Mouse (Mus musculus): ENCODE results near the gene Elavl3. TPM values are rescaled to one million over a fixed set of nuclear protein-coding genes. Genes with fewer than 3 reads are reported as not detected.

The Elavl3 gene
- polyA plus RNA-seq (2014; fragmentation: Nextera tagmentation; extraction: Ambion mirVana): 6.2 and 7.1 TPM in 2 replicates

DNA sequence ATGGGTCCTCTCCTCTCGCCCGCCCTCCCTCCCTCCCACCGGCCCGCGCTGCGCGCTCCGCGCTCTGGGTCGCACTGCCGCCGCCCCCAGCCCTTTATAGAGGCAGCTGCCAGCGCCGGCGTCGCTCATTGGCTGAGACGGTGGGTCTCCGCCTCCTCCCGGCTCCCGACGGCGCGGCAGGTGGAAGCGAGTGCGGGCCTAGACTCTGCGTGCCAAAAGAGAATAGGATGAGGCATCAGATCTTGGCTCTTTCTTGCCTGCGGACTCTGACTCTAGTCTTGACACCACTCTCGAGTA lies at the start of gene Elavl3:
Gene Elavl3, minus strand, starts transcription at position 66 of the 297 bp plus-strand sequence.
- H3K36me3 ChIP-seq (ENCODE audit: control insufficient read depth, insufficient read depth, low read length): peaks cover 2% of the 10 kb centered on the region; the same call in 1 of the 2 replicates
- WGBS: 1% methylated on average over 26 of the region's 28 CpGs
- no peaks in the 10 kb centered on the region for H3K9me3 ChIP-seq (ENCODE audit: control insufficient read depth, low read length)
- H3K9ac ChIP-seq (ENCODE audit: low read length): no peak within 1 kb of the TSS
- H3K4me3 ChIP-seq (ENCODE audit: low read depth, low read length): peak within 1 kb of the TSS; percentile 28
- H3K4me1 ChIP-seq (replicated peaks; ENCODE audit: control insufficient read depth, insufficient read depth, low read length): peaks cover 18% of the 10 kb centered on the region
- peaks cover 77% of the 10 kb centered on the region for H3K27me3 ChIP-seq (replicated peaks; ENCODE audit: control insufficient read depth, insufficient read depth, low read length)
- DNase-seq (ENCODE audit: low spot score) (peak; percentile 59), ATAC-seq (replicated peaks; ENCODE audit: low FRiP score, low TSS enrichment, low read depth) (0 out of 2 replicates have a peak, but pooled peaks have one; percentile 17)
- H3K27ac ChIP-seq (ENCODE audit: low read depth): no peak within 1 kb of the TSS
- H3K4me2 ChIP-seq (ENCODE audit: low read length): peak within 1 kb of the TSS; percentile 56

DNA sequence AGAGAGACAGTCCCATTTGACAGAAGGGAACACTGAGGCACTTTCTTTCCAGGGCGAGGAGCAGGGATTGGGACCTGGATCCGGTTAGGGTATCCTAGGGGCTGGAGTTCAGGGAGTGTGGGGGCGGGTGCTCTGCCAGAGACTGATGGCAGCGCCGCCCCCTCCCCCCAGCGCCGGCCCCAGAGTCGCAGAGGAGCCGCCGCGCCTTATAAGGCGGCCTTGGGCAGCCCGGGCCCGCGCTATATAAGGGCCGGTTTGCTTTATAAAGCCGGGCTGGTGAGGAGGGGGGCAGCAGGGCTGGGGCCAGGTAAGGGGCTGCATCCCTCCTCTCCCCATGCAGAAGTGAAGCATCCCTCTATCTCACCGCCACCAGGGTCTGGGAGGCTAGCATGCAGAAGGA lies 48.1 kb upstream of the Elavl3 start:
- DNase-seq (ENCODE audit: low spot score) (peak; percentile 67), ATAC-seq (replicated peaks; ENCODE audit: low FRiP score, low TSS enrichment, low read depth) (peak; percentile 61)
- Histone ChIP-seq H3K27me3 (replicated peaks; ENCODE audit: control insufficient read depth, insufficient read depth, low read length) (peaks cover 20% of the 10 kb centered on the region), H3K27ac (ENCODE audit: low read depth) (peak overlapping the region; percentile 77), H3K9ac (ENCODE audit: low read length) (peak overlapping the region; percentile 40), H3K4me3 (ENCODE audit: low read depth, low read length) (peak overlapping the region; percentile 29), H3K36me3 (ENCODE audit: control insufficient read depth, insufficient read depth, low read length) (no peaks in the 10 kb centered on the region; the same call in 1 of the 2 replicates), H3K4me1 (replicated peaks; ENCODE audit: control insufficient read depth, insufficient read depth, low read length) (peaks cover 8% of the 10 kb centered on the region; the same call in 1 of the 2 replicates), H3K9me3 (ENCODE audit: control insufficient read depth, low read length) (no peaks in the 10 kb centered on the region), H3K4me2 (ENCODE audit: low read length) (peak overlapping the region; percentile 33)
- 2% methylated on average over 18 of the region's 18 CpGs for WGBS

DNA sequence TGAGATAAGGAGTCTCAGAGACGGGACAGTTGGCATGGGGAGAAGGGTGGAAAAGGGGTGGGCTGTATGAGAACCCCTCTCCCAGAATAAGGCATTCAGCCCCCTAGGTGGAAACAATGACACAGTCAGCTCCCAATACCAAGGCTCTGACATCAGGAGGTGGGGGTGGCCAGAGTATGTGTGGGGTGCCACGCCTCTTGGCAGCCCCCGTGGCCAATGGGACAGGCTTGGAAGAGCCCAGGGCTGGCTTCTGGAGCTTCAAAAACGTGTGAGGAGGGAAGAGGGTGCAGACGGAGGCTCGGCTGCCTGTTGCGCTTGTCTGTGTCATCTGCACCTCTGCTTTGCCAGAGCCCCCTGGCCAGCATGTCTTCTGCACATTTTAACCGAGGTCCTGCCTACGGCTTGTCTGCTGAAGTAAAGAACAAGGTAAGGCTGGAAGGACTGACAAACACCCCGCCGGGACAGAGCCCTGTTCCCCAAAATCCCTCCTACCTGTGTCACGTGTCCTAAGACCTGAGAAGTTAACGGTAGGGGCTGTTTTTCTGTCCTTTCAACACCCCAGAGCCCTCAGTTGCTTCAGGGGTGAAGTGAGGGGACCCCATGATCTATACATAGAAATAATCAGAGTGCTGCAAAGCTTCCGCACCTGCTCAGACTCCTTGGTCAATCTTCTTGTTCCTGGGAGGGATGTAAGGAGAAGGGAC lies 47.3 kb upstream of the Elavl3 start, which contains the start of gene Cnn1:
Gene Cnn1, plus strand, starts transcription at position 224 of the 704 bp plus-strand sequence.
- no peak for DNase-seq (ENCODE audit: low spot score)
- ATAC-seq (replicated peaks; ENCODE audit: low FRiP score, low TSS enrichment, low read depth): 0 out of 2 replicates have a peak, but pooled peaks have one; percentile 16
- 6% methylated on average over 14 of the region's 14 CpGs for WGBS
- Histone ChIP-seq H3K27me3 (replicated peaks; ENCODE audit: control insufficient read depth, insufficient read depth, low read length) (peaks cover 20% of the 10 kb centered on the region), H3K27ac (ENCODE audit: low read depth) (peak within 1 kb of the TSS; percentile 77), H3K4me3 (ENCODE audit: low read depth, low read length) (peak within 1 kb of the TSS; percentile 29), H3K9ac (ENCODE audit: low read length) (peak within 1 kb of the TSS; percentile 40), H3K4me2 (ENCODE audit: low read length) (peak within 1 kb of the TSS; percentile 33), H3K4me1 (replicated peaks; ENCODE audit: control insufficient read depth, insufficient read depth, low read length) (peaks cover 8% of the 10 kb centered on the region; the same call in 1 of the 2 replicates), H3K9me3 (ENCODE audit: control insufficient read depth, low read length) (no peaks in the 10 kb centered on the region), H3K36me3 (ENCODE audit: control insufficient read depth, insufficient read depth, low read length) (no peaks in the 10 kb centered on the region; the same call in 1 of the 2 replicates)

DNA sequence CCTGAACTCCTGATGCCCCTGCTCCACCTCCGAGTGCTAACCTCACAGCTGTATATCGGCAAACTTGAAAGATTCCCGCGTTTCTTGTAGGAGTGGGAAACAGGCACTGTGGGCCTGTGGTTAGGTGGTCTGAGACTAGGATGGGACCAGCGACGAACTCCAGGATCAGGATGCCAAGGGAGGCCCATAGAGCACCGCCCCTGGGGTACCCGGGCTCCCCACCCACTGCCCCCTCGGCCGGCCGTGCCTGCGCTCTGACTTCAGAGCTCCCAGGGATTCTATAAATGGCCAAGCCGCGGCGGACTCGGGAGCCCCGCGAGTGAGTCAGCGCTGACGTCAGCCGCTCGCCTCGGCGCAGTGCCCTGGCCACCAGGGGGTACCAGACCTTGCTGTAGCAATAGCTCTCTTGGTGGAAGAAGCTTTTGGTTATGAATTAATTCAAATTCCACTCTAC lies 44.1 kb upstream of the Elavl3 start:
- WGBS: under 1% methylated on average over 24 of the region's 24 CpGs
- peak; percentile 89 for DNase-seq (ENCODE audit: low spot score)

DNA sequence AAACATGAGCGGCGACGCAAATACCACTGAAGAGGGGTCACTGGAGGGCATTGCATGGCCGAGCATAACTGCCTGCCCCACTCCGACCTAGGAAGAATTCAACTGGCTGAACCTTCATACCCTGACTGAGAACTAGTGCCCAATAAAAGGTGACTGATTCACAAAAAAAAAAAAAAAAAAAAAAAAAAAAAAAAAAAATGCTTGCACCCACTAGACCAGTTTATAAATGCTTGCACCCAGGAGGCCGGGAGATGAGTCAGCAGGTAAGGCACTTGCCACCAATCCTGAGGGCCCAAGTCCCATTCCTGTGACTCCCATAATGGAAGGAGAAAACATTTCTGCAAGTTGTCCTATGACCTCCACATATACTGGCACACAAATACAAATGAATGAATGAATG lies 40.9 kb upstream of the Elavl3 start:
- Histone ChIP-seq H3K27me3 (replicated peaks; ENCODE audit: control insufficient read depth, insufficient read depth, low read length) (0 out of 2 replicates have a peak, but pooled peaks cover 1% of the 10 kb centered on the region), H3K27ac (ENCODE audit: low read depth) (no peak overlapping the region), H3K9ac (ENCODE audit: low read length) (no peak overlapping the region), H3K4me2 (ENCODE audit: low read length) (no peak overlapping the region), H3K4me1 (replicated peaks; ENCODE audit: control insufficient read depth, insufficient read depth, low read length) (no peaks in the 10 kb centered on the region), H3K36me3 (ENCODE audit: control insufficient read depth, insufficient read depth, low read length) (no peaks in the 10 kb centered on the region), H3K9me3 (ENCODE audit: control insufficient read depth, low read length) (no peaks in the 10 kb centered on the region), H3K4me3 (ENCODE audit: low read depth, low read length) (no peak overlapping the region)
- DNase-seq (ENCODE audit: low spot score) (no peak), ATAC-seq (replicated peaks; ENCODE audit: low FRiP score, low TSS enrichment, low read depth) (no peak)
- 84% methylated on average over 6 of the region's 6 CpGs for WGBS

More for the DNA sequence above, 44.1 kb upstream of the Elavl3 start:
- no peak overlapping the region for H3K27ac ChIP-seq (ENCODE audit: low read depth)
- H3K9ac ChIP-seq (ENCODE audit: low read length): peak overlapping the region; percentile 17; the same call in 1 of the 2 replicates
- H3K4me1 ChIP-seq (replicated peaks; ENCODE audit: control insufficient read depth, insufficient read depth, low read length): peaks cover 8% of the 10 kb centered on the region; the same call in 1 of the 2 replicates
- H3K4me3 ChIP-seq (ENCODE audit: low read depth, low read length): peak overlapping the region; percentile 21; the same call in 1 of the 2 replicates
- ATAC-seq (replicated peaks; ENCODE audit: low FRiP score, low TSS enrichment, low read depth): peak; percentile 66
- peak overlapping the region; percentile 49 for H3K4me2 ChIP-seq (ENCODE audit: low read length)
- no peaks in the 10 kb centered on the region for H3K36me3 ChIP-seq (ENCODE audit: control insufficient read depth, insufficient read depth, low read length)
- no peaks in the 10 kb centered on the region for H3K9me3 ChIP-seq (ENCODE audit: control insufficient read depth, low read length)
- H3K27me3 ChIP-seq (replicated peaks; ENCODE audit: control insufficient read depth, insufficient read depth, low read length): peaks cover 20% of the 10 kb centered on the region

DNA sequence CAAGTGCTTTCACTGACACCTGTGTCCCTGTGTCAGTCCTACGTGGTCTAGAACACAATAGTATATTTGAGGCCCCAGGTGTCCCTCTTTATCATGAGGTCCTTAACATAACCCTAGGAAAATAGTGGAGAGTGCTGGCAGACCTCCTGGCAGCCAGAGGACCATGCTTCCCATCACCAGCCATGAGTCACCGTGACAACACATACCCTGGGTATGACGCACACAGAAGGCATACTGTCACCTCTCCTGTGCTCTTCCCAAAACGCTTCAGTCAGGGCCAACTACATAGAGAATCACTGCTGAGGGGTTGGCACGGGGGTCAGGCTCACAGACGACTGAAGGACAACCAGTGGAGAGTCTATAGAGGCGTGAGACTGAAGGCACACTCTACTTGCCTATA lies 38.2 kb upstream of the Elavl3 start:
- Histone ChIP-seq H3K36me3 (ENCODE audit: control insufficient read depth, insufficient read depth, low read length) (no peaks in the 10 kb centered on the region), H3K4me3 (ENCODE audit: low read depth, low read length) (no peak overlapping the region), H3K9ac (ENCODE audit: low read length) (no peak overlapping the region), H3K27me3 (replicated peaks; ENCODE audit: control insufficient read depth, insufficient read depth, low read length) (no peaks in the 10 kb centered on the region), H3K9me3 (ENCODE audit: control insufficient read depth, low read length) (no peaks in the 10 kb centered on the region), H3K27ac (ENCODE audit: low read depth) (no peak overlapping the region), H3K4me1 (replicated peaks; ENCODE audit: control insufficient read depth, insufficient read depth, low read length) (0 out of 2 replicates have a peak, but pooled peaks cover 4% of the 10 kb centered on the region), H3K4me2 (ENCODE audit: low read length) (no peak overlapping the region)
- ATAC-seq (replicated peaks; ENCODE audit: low FRiP score, low TSS enrichment, low read depth): no peak
- DNase-seq (ENCODE audit: low spot score): no peak
- 85% methylated on average over 7 of the region's 7 CpGs for WGBS

DNA sequence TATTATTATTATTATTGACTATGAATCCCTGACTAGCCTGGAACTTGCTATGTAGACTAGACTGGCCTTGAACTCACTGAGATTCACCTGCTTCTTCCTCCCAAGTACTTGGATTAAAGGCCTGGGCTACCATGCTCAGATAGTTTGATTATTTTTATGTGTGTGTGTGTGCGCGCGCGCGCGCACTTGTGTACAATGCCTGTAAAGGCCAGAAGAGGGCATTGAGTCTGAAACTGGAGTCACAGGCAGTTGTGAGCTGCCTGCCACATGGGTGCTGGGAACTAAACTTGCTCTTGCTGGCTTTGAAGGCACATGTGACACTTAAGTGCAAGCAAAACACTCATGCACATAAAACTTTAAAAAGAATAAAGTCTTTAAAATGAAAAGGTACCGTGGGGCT lies 37.5 kb upstream of the Elavl3 start:
- WGBS: 96% methylated on average over 7 of the region's 7 CpGs
- no peaks in the 10 kb centered on the region for H3K9me3 ChIP-seq (ENCODE audit: control insufficient read depth, low read length)
- no peaks in the 10 kb centered on the region for H3K27me3 ChIP-seq (replicated peaks; ENCODE audit: control insufficient read depth, insufficient read depth, low read length)
- no peaks in the 10 kb centered on the region for H3K36me3 ChIP-seq (ENCODE audit: control insufficient read depth, insufficient read depth, low read length)
- no peak overlapping the region for H3K4me2 ChIP-seq (ENCODE audit: low read length)
- no peak overlapping the region for H3K4me3 ChIP-seq (ENCODE audit: low read depth, low read length)
- no peak overlapping the region for H3K27ac ChIP-seq (ENCODE audit: low read depth)
- ATAC-seq (replicated peaks; ENCODE audit: low FRiP score, low TSS enrichment, low read depth) (no peak), DNase-seq (ENCODE audit: low spot score) (no peak)
- H3K4me1 ChIP-seq (replicated peaks; ENCODE audit: control insufficient read depth, insufficient read depth, low read length): 0 out of 2 replicates have a peak, but pooled peaks cover 6% of the 10 kb centered on the region
- H3K9ac ChIP-seq (ENCODE audit: low read length): no peak overlapping the region

DNA sequence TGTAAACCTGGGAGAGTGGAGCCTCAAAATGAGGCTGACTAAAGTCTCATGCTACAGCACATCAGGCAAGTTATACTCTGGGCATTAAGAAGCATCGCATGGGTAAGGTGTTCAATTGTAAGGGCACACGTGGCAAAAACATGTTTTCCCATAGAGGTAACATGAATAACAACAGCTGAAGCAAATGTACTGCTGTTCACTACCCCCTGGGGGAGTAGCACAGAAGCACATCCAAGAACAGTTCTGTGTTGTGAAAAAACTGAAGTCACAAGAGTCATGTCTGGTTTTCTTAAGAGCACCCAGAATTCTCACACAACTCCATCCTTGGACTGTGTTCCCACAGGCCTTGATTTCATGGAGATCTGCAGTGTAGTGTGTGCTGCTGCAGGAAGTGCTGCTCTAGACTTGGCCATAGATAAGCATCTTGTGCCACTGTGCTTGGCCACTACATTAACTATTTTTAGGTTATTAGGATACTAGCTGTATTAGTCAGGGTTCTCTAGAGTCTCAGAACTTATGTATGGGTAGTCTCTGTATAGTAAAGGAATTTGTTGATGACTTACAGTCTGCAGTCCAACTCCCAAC lies 35.3 kb upstream of the Elavl3 start:
- Histone ChIP-seq H3K9me3 (ENCODE audit: control insufficient read depth, low read length) (no peaks in the 10 kb centered on the region), H3K4me2 (ENCODE audit: low read length) (no peak overlapping the region), H3K36me3 (ENCODE audit: control insufficient read depth, insufficient read depth, low read length) (no peaks in the 10 kb centered on the region), H3K27ac (ENCODE audit: low read depth) (no peak overlapping the region), H3K4me3 (ENCODE audit: low read depth, low read length) (no peak overlapping the region), H3K4me1 (replicated peaks; ENCODE audit: control insufficient read depth, insufficient read depth, low read length) (0 out of 2 replicates have a peak, but pooled peaks cover 9% of the 10 kb centered on the region), H3K27me3 (replicated peaks; ENCODE audit: control insufficient read depth, insufficient read depth, low read length) (no peaks in the 10 kb centered on the region), H3K9ac (ENCODE audit: low read length) (no peak overlapping the region)
- WGBS: 87% methylated on average over 2 of the region's 2 CpGs
- no peak for DNase-seq (ENCODE audit: low spot score)
- no peak for ATAC-seq (replicated peaks; ENCODE audit: low FRiP score, low TSS enrichment, low read depth)
